Mouse (Mus musculus) intestine, embryonic 16.5 days (tissue): ENCODE measurements around the gene Cep170b. TPM values are rescaled to one million over a fixed set of nuclear protein-coding genes. Genes with fewer than 3 reads are reported as not detected.

Experiments used
- ATAC-seq: fragments of 200-750 bp; cut with Nextera tagmentation; 2 replicates; pipeline ENCODE4 v1.8.0; 2017; ENCODE audit warnings: moderate TSS enrichment, moderate library complexity
- H3K27ac ChIP-seq: fragments of 300-500 bp; sonication (generic); 2 replicates; pipeline ENCODE4 v1.5.1; 2014; ENCODE audit warnings: mild to moderate bottlenecking, low read length
- H3K27me3 ChIP-seq: fragments of 300-500 bp; sonication (generic); replicated peaks from 2 replicates; pipeline ENCODE4 v1.6.1; 2014; ENCODE audit warnings: low read length, control low read depth, mixed read lengths; ENCODE audit not compliant: control insufficient read depth, insufficient read depth
- H3K36me3 ChIP-seq: fragments of 300-500 bp; sonication (generic); 2 replicates; pipeline ENCODE4 v1.6.1; 2014; ENCODE audit warnings: low read length, control low read depth; ENCODE audit not compliant: control insufficient read depth, insufficient read depth
- H3K4me1 ChIP-seq: fragments of 300-500 bp; sonication (generic); 2 replicates; pipeline ENCODE4 v1.6.1; 2014; ENCODE audit warnings: low read length, control low read depth, mixed read lengths; ENCODE audit not compliant: control insufficient read depth, insufficient read depth
- H3K4me2 ChIP-seq: fragments of 300-500 bp; sonication (generic); 2 replicates; pipeline ENCODE4 v1.6.1; 2014; ENCODE audit warnings: low read depth, low read length, control low read depth
- H3K4me3 ChIP-seq: fragments of 300-500 bp; sonication (generic); 2 replicates; pipeline ENCODE4 v1.5.1; 2014; ENCODE audit warnings: mild to moderate bottlenecking, low read length
- H3K9ac ChIP-seq: fragments of 300-500 bp; sonication (generic); 2 replicates; pipeline ENCODE4 v1.6.1; 2014; ENCODE audit warnings: low read depth, low read length
- H3K9me3 ChIP-seq: fragments of 300-500 bp; sonication (generic); 2 replicates; pipeline ENCODE4 v1.6.1; 2016; ENCODE audit warnings: low read length, control low read depth; ENCODE audit not compliant: control insufficient read depth
- WGBS: fragments of 180-500 bp; shearing (Covaris S2); extraction: QIAGEN DNeasy Blood & Tissue Kit; methylation state at CpG from one replicate; pipeline ENCODE4 v1.1.7; 2014; 5-methylcytosine and 5-hydroxymethylcytosine counted together
- polyA plus RNA-seq: library from polyadenylated mRNA; unstranded; fragments of >200 nt; fragmentation: Nextera tagmentation; extraction: Ambion mirVana; gene quantifications from 2 replicates; pipeline ENCODE4 v1.2.1, GENCODE M21; 2015

The Cep170b gene
- polyA plus RNA-seq, 1 experiment from 2014 or later, result 13.2 TPM

- Histone ChIP-seq H3K4me2 (no peak overlapping the region), H3K9ac (no peak overlapping the region), H3K4me1 (peaks cover 3% of the 10 kb centered on the region; the same call in 1 of the 2 replicates), H3K27me3 (no peaks in the 10 kb centered on the region; the same call in 1 of the 2 replicates), H3K27ac (no peak overlapping the region), H3K9me3 (no peaks in the 10 kb centered on the region), H3K4me3 (no peak overlapping the region), H3K36me3 (no peaks in the 10 kb centered on the region)
- 89% methylated on average over 12 of the region's 12 CpGs for WGBS
- no peak for ATAC-seq
Measured at GRCm38 (mm10) chr12:112750976-112751375, 30.7 kb downstream of the Cep170b start.

GRCm38 (mm10) chr12:112752399-112752798, 32.1 kb downstream of the Cep170b start:
- Histone ChIP-seq H3K27me3 (no peaks in the 10 kb centered on the region; the same call in 1 of the 2 replicates), H3K4me2 (no peak overlapping the region), H3K9ac (no peak overlapping the region), H3K4me3 (no peak overlapping the region), H3K27ac (no peak overlapping the region), H3K9me3 (no peaks in the 10 kb centered on the region), H3K36me3 (no peaks in the 10 kb centered on the region), H3K4me1 (no peaks in the 10 kb centered on the region)
- no peak for ATAC-seq
- 53% methylated on average over 2 of the region's 2 CpGs for WGBS

GRCm38 (mm10) chr12:112755900-112756299, 35.6 kb downstream of the Cep170b start:
- Histone ChIP-seq H3K36me3 (no peaks in the 10 kb centered on the region), H3K9ac (no peak overlapping the region), H3K4me2 (no peak overlapping the region), H3K27ac (no peak overlapping the region), H3K4me1 (no peaks in the 10 kb centered on the region), H3K4me3 (no peak overlapping the region), H3K27me3 (no peaks in the 10 kb centered on the region; the same call in 1 of the 2 replicates), H3K9me3 (no peaks in the 10 kb centered on the region)
- WGBS, result 68% methylated on average over 4 of the region's 4 CpGs
- peak; percentile 68 for ATAC-seq

GRCm38 (mm10) chr12:112757896-112758295, 37.6 kb downstream of the Cep170b start:
- no peak overlapping the region for H3K4me3 ChIP-seq
- H3K9me3 ChIP-seq, result no peaks in the 10 kb centered on the region
- H3K4me2 ChIP-seq, result no peak overlapping the region
- no peak overlapping the region for H3K9ac ChIP-seq
- ATAC-seq, result no peak
- no peaks in the 10 kb centered on the region for H3K27me3 ChIP-seq
- no peak overlapping the region for H3K27ac ChIP-seq
- H3K4me1 ChIP-seq, result no peaks in the 10 kb centered on the region
- 88% methylated on average over 5 of the region's 5 CpGs for WGBS
- no peaks in the 10 kb centered on the region for H3K36me3 ChIP-seq

GRCm38 (mm10) chr12:112759471-112759870, 39.2 kb downstream of the Cep170b start:
- no peak for ATAC-seq

GRCm38 (mm10) chr12:112760154-112760926, 40.1 kb downstream of the Cep170b start, which contains the start of gene Pld4:
Gene Pld4, plus strand, starts transcription at chr12:112760655.
- no peak within 1 kb of the TSS for H3K9ac ChIP-seq
- H3K4me1 ChIP-seq, result no peaks in the 10 kb centered on the region
- 35% methylated on average over 4 of the region's 4 CpGs for WGBS
- H3K36me3 ChIP-seq, result no peaks in the 10 kb centered on the region
- H3K27me3 ChIP-seq, result no peaks in the 10 kb centered on the region
- H3K4me2 ChIP-seq, result no peak within 1 kb of the TSS
- H3K27ac ChIP-seq, result no peak within 1 kb of the TSS
- H3K4me3 ChIP-seq, result 0 out of 2 replicates have a peak within 1 kb of the TSS, but pooled peaks have one; percentile 16
- H3K9me3 ChIP-seq, result no peaks in the 10 kb centered on the region
- no peak for ATAC-seq

More at GRCm38 (mm10) chr12:112759471-112759870, 39.2 kb downstream of the Cep170b start:
- no peak overlapping the region for H3K27ac ChIP-seq
- H3K27me3 ChIP-seq, result no peaks in the 10 kb centered on the region
- H3K4me1 ChIP-seq, result no peaks in the 10 kb centered on the region
- 76% methylated on average over 3 of the region's 3 CpGs for WGBS
- no peak overlapping the region for H3K4me3 ChIP-seq
- no peak overlapping the region for H3K9ac ChIP-seq
- no peak overlapping the region for H3K4me2 ChIP-seq
- no peaks in the 10 kb centered on the region for H3K36me3 ChIP-seq
- no peaks in the 10 kb centered on the region for H3K9me3 ChIP-seq

- no peak for ATAC-seq
- no peaks in the 10 kb centered on the region for H3K27me3 ChIP-seq
- no peak overlapping the region for H3K9ac ChIP-seq
- no peak overlapping the region for H3K27ac ChIP-seq
- no peak overlapping the region for H3K4me3 ChIP-seq
- 90% methylated on average over 4 of the region's 4 CpGs for WGBS
- H3K4me2 ChIP-seq, result no peak overlapping the region
- H3K9me3 ChIP-seq, result no peaks in the 10 kb centered on the region
- no peaks in the 10 kb centered on the region for H3K4me1 ChIP-seq
- no peaks in the 10 kb centered on the region for H3K36me3 ChIP-seq
Measured at GRCm38 (mm10) chr12:112761411-112761810, 41.2 kb downstream of the Cep170b start.

- Histone ChIP-seq H3K9ac (no peak overlapping the region), H3K36me3 (no peaks in the 10 kb centered on the region), H3K4me1 (no peaks in the 10 kb centered on the region), H3K4me2 (peak overlapping the region; percentile 16; the same call in 1 of the 2 replicates), H3K4me3 (no peak overlapping the region), H3K27ac (peak overlapping the region; percentile 11; the same call in 1 of the 2 replicates), H3K9me3 (no peaks in the 10 kb centered on the region), H3K27me3 (no peaks in the 10 kb centered on the region)
- ATAC-seq, result peak; percentile 71
- 75% methylated on average over 3 of the region's 3 CpGs for WGBS
Measured at GRCm38 (mm10) chr12:112762018-112762417, 41.8 kb downstream of the Cep170b start.

GRCm38 (mm10) chr12:112763176-112763575, 42.9 kb downstream of the Cep170b start:
- Histone ChIP-seq H3K9ac (no peak overlapping the region), H3K27ac (no peak overlapping the region), H3K27me3 (no peaks in the 10 kb centered on the region), H3K9me3 (no peaks in the 10 kb centered on the region), H3K4me2 (no peak overlapping the region), H3K36me3 (no peaks in the 10 kb centered on the region), H3K4me1 (no peaks in the 10 kb centered on the region), H3K4me3 (no peak overlapping the region)
- WGBS, result 80% methylated on average over 4 of the region's 4 CpGs
- ATAC-seq, result no peak
